Mouse (Mus musculus) ES-E14 (cell line): Measurements from ENCODE around the gene Pced1b.

Source experiments
- CHD2 ChIP-seq: IDR thresholded peaks from 2 replicates; pipeline ENCODE4 v1.6.1; 2014; ENCODE audit warnings: mild to moderate bottlenecking, low read depth, low read length, inconsistent platforms
- HCFC1 ChIP-seq: IDR thresholded peaks from 2 replicates; pipeline ENCODE4 v1.6.1; 2012; ENCODE audit warnings: low read length, inconsistent platforms, borderline replicate concordance; ENCODE audit not compliant: insufficient read depth
- MAFK ChIP-seq: IDR thresholded peaks from 2 replicates; pipeline ENCODE4 v1.6.1; 2014; ENCODE audit warnings: mild to moderate bottlenecking, low read depth, low read length, inconsistent platforms; ENCODE audit not compliant: insufficient read depth
- ZC3H11A ChIP-seq: IDR thresholded peaks from 2 replicates; pipeline ENCODE4 v1.6.1; 2012; ENCODE audit warnings: low read depth, mild to moderate bottlenecking, inconsistent platforms, low read length, borderline replicate concordance
- ZNF384 ChIP-seq: IDR thresholded peaks from 2 replicates; pipeline ENCODE4 v1.6.1; 2012; ENCODE audit warnings: low read depth, low read length, inconsistent platforms

DNA sequence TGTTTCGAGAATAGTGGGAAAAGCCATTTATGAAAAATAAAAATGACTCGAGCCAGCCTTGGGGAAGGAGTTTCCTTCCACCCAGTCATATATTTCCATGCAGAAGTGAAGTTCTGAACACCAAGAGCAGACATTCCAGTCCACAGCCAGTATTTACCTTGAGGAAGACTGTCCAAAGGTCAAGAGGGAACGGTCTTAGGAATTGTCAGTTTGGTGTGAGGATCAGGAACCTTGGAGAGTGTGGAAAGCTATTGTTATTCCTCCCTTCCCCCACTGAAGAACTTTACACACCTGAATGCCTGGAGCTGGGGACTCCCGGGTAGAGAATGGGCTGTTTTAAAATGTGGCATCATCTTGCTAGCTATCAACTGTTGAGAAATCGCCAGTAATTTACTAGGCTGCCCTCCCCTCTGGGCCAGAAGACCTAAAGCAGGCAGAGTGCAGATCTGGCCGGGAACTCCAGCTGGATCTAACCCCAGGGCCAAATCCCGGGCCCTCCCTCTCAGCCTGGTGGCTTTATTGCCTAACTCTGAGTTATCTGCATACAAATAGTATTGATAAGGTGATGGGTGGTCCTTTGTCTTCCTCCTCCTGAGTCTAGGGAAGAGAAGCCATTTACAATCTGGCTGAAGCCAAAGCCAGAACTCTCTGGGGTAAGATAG is 129.3 kb downstream of the Pced1b start:
- TF ChIP-seq MAFK (no peak), ZC3H11A (no peak), CHD2 (no peak), ZNF384 (no peak), HCFC1 (no peak; the same call in 1 of the 2 replicates)
